Mouse (Mus musculus) frontal cortex, adult 2 months (tissue): ENCODE results near the gene Timm10. TPM values are rescaled to one million over a fixed set of nuclear protein-coding genes. Genes with fewer than 3 reads are reported as not detected.

Experiments
- DNase-seq, 2 experiments: peaks; one replicate each; pipeline ENCODE4 v3.0.0; 2022; ENCODE audit warnings: low spot score in 1 of 2; ENCODE audit errors: extremely low spot score in 1 of 2
- polyA plus RNA-seq: library from polyadenylated mRNA; depleted of rRNA; stranded (reverse); fragments of >200 nt; gene quantifications from 2 replicates; pipeline ENCODE4 v1.2.3, GENCODE M21; 2012; rRNA removed

The Timm10 gene
- polyA plus RNA-seq, 1 experiment, result 96.6 TPM

- DNase-seq, result peak in 1 of 2 experiments; percentile 71
Observed at GRCm38 (mm10) chr2:84855732-84856131, 28.9 kb downstream of the Timm10 start.

DNA sequence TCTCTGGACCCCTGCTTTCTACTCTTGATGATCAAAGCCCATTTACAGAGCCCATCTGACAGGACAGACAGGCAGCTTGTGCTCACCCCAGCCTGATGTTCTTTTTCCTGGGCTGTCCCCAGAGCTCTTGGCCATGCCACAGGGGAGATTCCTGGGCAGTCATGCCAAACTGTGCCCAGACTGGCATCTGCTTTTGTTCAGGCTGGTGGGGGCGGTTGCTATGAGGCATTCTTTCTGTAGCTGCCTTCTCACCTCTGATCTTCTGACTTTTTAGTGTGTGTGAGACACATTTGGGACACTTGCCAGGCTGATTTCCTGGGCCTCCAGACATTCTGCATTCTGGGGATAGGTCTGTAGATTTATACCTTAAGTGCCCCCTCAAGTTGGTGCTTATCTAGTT, 31.8 kb downstream of the Timm10 start:
- DNase-seq, result no peak

- DNase-seq, result no peak
Observed at GRCm38 (mm10) chr2:84859991-84860780, 33.4 kb downstream of the Timm10 start.

- DNase-seq, result no peak
Observed at GRCm38 (mm10) chr2:84861430-84861829, 34.6 kb downstream of the Timm10 start.

- DNase-seq, result no peak
Observed at GRCm38 (mm10) chr2:84862231-84862630, 35.4 kb downstream of the Timm10 start.

GRCm38 (mm10) chr2:84865616-84866571, 39.1 kb downstream of the Timm10 start:
- peak in 1 of 2 experiments; percentile 81 for DNase-seq

DNA sequence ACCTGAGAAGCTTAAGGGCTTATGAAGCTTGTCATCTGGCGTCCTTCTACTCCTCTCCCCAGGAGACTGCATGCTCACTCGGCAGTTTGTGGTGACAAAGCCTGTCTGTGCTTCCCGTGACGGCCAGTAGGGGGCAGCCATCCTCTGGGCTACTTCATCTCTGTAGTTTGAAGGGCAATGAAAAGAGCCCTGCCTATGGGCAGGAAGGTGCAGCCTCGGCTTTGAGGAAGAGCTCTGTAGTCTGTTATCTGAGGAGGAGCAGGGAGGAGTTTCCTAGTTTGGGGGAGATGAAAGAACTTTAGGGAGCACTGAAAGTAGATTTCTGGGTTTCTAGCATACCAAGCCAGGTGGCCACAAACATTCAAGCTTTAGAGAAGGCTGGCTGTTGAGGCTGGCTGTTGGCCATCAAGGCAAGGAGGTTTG, 41.7 kb downstream of the Timm10 start:
- DNase-seq, result peak; percentile 61 to 85

- DNase-seq, result no peak
Observed at GRCm38 (mm10) chr2:84868977-84869376, 42.2 kb downstream of the Timm10 start.

DNA sequence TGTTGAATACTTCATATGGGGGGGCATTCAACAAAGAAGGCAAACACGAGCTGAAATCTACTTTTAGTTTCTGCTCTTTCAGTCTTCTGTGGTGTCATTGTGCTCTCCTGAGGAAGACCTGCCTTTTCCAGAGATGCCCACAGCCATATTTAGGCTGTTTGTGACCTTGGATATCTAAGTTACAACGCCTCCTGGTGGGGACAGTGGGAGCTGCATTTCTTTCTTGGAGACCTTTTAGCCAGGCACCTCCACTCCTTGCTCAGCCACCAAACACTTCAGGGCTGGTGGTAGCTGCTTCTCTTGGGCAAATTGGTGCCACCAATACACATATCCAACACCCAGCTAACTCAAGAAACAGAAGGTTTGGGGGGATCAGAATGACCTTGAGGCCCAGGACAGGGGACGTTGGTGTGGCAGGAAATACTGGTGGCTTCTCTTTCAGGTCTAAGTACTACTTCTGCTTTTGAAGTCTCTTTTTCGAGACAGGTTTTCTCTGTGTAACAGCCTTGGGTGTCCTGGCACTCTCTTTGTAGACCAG, 43.9 kb downstream of the Timm10 start:
- no peak for DNase-seq

DNA sequence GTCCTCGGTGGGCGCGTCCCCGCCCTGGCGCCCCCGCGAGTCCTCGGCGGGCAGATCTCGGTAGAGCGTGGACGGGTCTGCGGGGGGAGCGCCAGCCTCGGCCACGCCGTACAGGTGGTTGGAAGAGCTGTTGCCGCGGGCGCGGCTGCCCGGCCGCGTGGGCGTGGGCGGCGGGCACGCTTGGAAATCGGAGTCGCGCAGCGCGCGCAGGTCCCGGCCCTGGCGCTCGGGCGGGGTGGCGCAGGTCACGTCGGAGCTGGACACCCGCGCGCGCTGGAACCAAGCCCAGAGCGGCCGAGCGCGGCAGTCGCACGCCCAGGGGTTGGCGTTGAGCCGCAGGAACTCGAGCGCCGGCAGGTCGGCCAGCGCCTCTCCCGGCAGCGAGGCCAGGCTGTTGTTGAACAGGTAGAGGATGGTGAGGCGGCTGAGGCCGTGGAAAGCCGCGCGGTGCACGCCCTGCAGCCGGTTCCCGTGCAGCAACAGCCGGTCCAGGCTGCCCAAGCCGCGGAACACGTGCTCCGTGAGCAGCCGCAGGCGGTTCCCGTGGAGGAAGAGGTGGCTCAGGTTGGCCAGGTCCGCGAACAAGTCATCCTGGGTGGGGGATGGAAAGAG, 45.4 kb downstream of the Timm10 start:
- DNase-seq, result no peak

- DNase-seq, result no peak
Observed at GRCm38 (mm10) chr2:84875842-84876241, 49.0 kb downstream of the Timm10 start.

Other genes starting within 250 kb of the Timm10 start
- gene Ctnnd1, start 176.2 kb upstream of the Timm10 start, polyA plus RNA-seq, result 42.1 and 45.8 TPM in 2 replicates
- not detected in 2 replicates for gene Btbd18, start 167.9 kb upstream of the Timm10 start, polyA plus RNA-seq
- gene Selenoh, start 156.2 kb upstream of the Timm10 start, polyA plus RNA-seq, result 54.9 and 56.1 TPM in 2 replicates
- gene Gm28635, start 149.0 kb upstream of the Timm10 start, polyA plus RNA-seq, result not detected in 2 replicates
- 27.7 and 31.7 TPM in 2 replicates for gene Med19, start 148.6 kb upstream of the Timm10 start, polyA plus RNA-seq
- 250 and 254 TPM in 2 replicates for gene Tmx2, start 147.9 kb upstream of the Timm10 start, polyA plus RNA-seq
- 25.7 and 27.2 TPM in 2 replicates for gene Zdhhc5, start 111.8 kb upstream of the Timm10 start, polyA plus RNA-seq
- 9.4 and 9.7 TPM in 2 replicates for gene Clp1, start 99.6 kb upstream of the Timm10 start, polyA plus RNA-seq
- gene Ypel4, start 92.9 kb upstream of the Timm10 start, polyA plus RNA-seq, result 165 and 172 TPM in 2 replicates
- 2.8 and 3.7 TPM in 2 replicates for gene Gm19426, start 83.3 kb upstream of the Timm10 start, polyA plus RNA-seq
- 13.9 and 17.4 TPM in 2 replicates for gene Serping1, start 51.6 kb upstream of the Timm10 start, polyA plus RNA-seq
- gene Ube2l6, start 28.2 kb upstream of the Timm10 start, polyA plus RNA-seq, result 10.2 TPM in 2 replicates
- gene Smtnl1, start 4.3 kb upstream of the Timm10 start, polyA plus RNA-seq, result not detected in 2 replicates
- gene Slc43a1, start 11.9 kb downstream of the Timm10 start, polyA plus RNA-seq, result 0.22 and 0.29 TPM in 2 replicates
- 65.5 and 75.2 TPM in 2 replicates for gene Rtn4rl2, start 59.7 kb downstream of the Timm10 start, polyA plus RNA-seq
- 4.6 and 6.0 TPM in 2 replicates for gene Slc43a3, start 109.6 kb downstream of the Timm10 start, polyA plus RNA-seq
- gene Prg2, start 153.5 kb downstream of the Timm10 start, polyA plus RNA-seq, result 0.13 TPM in 1 of 2 replicates, not detected in the other
- gene Prg3, start 161.2 kb downstream of the Timm10 start, polyA plus RNA-seq, result not detected in 2 replicates
- 105 and 124 TPM in 2 replicates for gene Ssrp1, start 210.2 kb downstream of the Timm10 start, polyA plus RNA-seq
- gene P2rx3, start 210.5 kb downstream of the Timm10 start, polyA plus RNA-seq, result 1.8 and 2.1 TPM in 2 replicates
- 46.5 and 48.1 TPM in 2 replicates for gene Tnks1bp1, start 221.0 kb downstream of the Timm10 start, polyA plus RNA-seq